Mouse (Mus musculus) kidney, adult 18-20 months (tissue): ENCODE results near the gene Capns1.

Experiments used
- DNase-seq: peaks from one replicate; pipeline ENCODE4 v3.0.0; 2021

Capns1 gene

DNA sequence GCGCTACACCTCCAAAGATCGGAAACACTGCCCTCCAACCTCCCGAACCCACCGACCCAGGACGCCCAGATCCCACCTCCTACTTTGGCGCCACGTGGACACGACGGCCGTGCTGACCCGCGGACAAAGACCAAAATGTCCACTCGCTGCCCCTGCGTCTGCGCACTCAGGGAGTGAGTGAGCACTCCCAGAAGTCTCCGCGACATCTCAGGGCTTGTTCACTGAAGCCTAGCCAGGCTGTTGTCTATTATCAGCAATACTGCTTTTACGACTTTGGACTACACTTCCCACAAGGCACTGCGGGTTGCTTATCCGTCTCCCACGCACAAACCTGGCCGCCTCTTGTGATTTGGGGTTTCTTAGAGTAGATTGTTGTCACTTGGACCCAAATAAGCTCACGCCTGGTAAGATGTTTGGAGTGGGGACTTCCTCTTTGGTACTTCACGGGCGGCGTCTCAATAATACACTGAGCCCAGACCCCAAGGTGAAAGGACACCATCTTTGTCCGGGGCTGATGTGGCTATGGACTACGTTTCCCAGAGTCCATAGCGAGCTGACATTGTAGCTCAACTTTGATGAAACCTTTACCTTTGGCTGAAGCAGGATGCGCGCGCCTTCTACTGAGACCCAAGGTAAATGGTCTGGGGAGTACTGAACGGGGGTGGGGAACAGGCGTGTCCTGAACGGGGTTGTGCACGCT lies 28.9 kb downstream of the Capns1 start, which contains the start of gene Zfp146:
Gene Zfp146 (minus strand): TSS at position 168 of the 700 bp plus-strand sequence.
- peak; percentile 95 for DNase-seq

GRCm38 (mm10) chr7:30168914-30169582 lies 29.6 kb downstream of the Capns1 start:
- DNase-seq: no peak

DNA sequence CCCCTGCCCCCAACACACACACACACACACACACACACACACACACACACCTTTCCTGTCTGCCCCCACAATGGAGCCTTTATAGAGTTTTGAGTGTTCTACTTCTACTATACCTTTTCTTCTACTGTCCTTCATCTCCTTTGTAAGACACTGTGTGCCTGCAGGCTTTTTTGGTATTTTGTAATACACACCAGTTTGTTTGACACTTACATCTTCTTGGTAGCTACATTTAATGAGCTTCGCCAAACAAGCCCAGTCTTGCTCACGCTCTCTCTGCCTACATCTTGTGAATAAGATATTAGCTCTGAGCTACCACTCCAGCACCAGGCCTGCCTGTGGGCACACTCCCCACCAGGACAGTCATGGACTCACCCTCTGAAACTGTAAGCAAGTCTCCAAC lies 33.9 kb downstream of the Capns1 start:
- no peak for DNase-seq

DNA sequence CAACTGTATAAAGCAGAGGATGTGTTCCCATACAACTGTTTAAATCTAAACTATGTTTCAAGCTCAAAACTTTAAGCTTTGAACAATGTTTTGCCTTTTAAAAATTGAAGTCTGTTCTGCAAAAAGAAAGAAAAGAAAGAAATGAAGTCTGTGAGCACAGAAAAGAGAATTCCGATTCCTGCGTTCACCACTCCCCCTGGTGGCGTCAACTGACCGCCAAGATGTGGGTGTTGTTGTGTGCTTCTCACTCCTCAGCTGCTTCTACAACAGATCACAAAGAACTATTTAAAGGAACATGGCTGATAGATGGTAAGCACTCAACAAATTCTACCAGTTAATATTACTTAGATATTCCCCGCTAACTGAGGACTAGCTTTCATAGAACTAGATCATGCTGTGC lies 35.5 kb downstream of the Capns1 start:
- no peak for DNase-seq

- DNase-seq: no peak
Measured at GRCm38 (mm10) chr7:30155507-30155906, 43.1 kb downstream of the Capns1 start.

DNA sequence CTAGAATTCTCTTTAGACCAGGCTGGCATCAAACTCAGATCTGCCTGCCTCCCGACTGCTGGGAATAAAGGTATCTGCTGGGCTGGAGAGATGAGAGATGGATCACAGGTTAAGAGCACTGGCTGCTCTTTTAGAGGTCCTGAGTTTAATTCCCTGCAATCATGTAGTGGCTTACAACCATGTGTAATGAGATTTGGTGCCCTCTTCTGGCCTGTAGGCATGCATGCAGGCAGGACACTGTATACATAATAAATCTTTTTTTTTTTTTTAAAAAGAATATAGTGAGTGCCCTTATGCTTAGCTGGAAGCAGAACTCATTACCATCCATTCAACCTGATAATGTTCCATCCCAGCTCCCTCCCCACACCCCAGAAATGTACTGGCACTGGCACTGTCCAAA lies 44.6 kb downstream of the Capns1 start:
- no peak for DNase-seq

- DNase-seq: peak; percentile 25
Measured at GRCm38 (mm10) chr7:30147011-30147410, 51.6 kb downstream of the Capns1 start.

GRCm38 (mm10) chr7:30143555-30144209 lies 54.9 kb downstream of the Capns1 start:
- DNase-seq: peak; percentile 33

GRCm38 (mm10) chr7:30143170-30143554 lies 55.4 kb downstream of the Capns1 start:
- DNase-seq: no peak
